Mouse (Mus musculus): ENCODE data around the gene Atoh7. TPM values are rescaled to one million over a fixed set of nuclear protein-coding genes. Genes with fewer than 3 reads are reported as not detected.

Gene Atoh7
- polyA plus RNA-seq, 1 experiment from 2014 or later, result not detected

DNA sequence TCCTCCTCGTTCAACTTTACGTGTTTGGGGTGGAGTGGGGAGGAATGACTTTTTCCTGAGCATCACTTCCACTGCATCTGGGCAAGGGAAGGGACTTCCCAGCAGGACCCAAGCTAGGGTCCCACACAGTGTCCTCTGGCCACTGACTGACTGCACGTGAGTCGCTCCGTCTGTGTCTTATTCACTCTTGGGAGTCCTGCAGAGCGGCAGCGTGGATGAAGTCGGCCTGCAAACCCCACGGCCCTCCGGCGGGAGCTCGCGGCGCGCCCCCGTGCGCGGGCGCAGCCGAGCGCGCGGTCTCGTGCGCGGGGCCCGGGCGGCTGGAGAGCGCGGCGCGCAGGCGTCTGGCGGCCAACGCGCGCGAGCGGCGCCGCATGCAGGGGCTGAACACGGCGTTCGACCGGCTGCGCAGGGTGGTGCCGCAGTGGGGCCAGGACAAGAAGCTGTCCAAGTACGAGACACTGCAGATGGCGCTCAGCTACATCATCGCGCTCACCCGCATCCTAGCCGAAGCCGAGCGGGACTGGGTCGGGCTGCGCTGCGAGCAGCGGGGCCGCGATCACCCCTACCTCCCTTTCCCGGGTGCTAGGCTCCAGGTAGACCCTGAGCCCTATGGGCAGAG is 601 bp downstream of the Atoh7 start:
- under 1% methylated on average over 60 of the region's 62 CpGs for WGBS
- no peak overlapping the region for H3K27ac ChIP-seq (replicated peaks in 1 of 2; ENCODE audit: control insufficient read depth in 1 of 2, insufficient read depth in 1 of 2, low read depth in 2 of 2, low read length in 2 of 2)
- H3K4me1 ChIP-seq (ENCODE audit: control insufficient read depth in 2 of 2, insufficient read depth in 2 of 2, low read length in 2 of 2), result peaks cover 5 to 6% of the 10 kb centered on the region in 2 experiments; a peak in 3 of 4 replicates
- peak overlapping the region; percentile 72 for H3K9ac ChIP-seq (ENCODE audit: low read length)
- no peaks in the 10 kb centered on the region for H3K36me3 ChIP-seq (ENCODE audit: control insufficient read depth, insufficient read depth, low read length)
- peak overlapping the region; percentile 98 for H3K4me2 ChIP-seq (ENCODE audit: low read length)
- peaks cover 46% of the 10 kb centered on the region for H3K27me3 ChIP-seq (ENCODE audit: control insufficient read depth, insufficient read depth, low read length)
- ATAC-seq (ENCODE audit: insufficient number of reproducible peaks, insufficient read depth, low FRiP score, low read depth), result peak; percentile 69; the same call in 1 of the 2 replicates
- peak overlapping the region; percentile 48 to 58 for H3K4me3 ChIP-seq (ENCODE audit: control insufficient read depth in 1 of 2, insufficient read depth in 1 of 2, low read depth in 1 of 2, low read length in 2 of 2)
- H3K9me3 ChIP-seq (ENCODE audit: control insufficient read depth, low read length), result no peaks in the 10 kb centered on the region

DNA sequence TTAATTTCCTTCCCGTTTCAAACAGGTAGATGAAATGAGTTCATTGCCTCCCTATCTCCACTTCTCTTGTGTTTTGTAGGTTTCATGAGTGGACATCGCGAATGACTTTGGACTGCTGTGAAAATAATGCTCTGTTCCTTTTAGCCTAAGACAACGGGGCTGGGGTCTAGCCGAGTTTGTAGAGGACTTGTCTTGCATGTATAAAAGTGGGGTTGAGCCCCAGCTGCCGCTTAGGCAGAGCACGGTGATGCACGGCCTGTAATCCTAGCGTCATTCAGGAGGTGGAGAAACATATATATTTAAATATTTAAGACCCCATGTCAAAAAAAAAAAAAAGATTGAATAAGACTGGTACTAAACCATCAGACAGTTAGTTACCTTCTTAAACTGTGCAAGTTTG is 1.2 kb downstream of the Atoh7 start:
- Histone ChIP-seq H3K36me3 (ENCODE audit: control insufficient read depth, insufficient read depth, low read length) (no peaks in the 10 kb centered on the region), H3K9me3 (ENCODE audit: control insufficient read depth, low read length) (no peaks in the 10 kb centered on the region), H3K4me2 (ENCODE audit: low read length) (peak overlapping the region; percentile 98), H3K4me3 (ENCODE audit: control insufficient read depth in 1 of 2, insufficient read depth in 1 of 2, low read depth in 1 of 2, low read length in 2 of 2) (peak overlapping the region; percentile 48 to 58), H3K4me1 (ENCODE audit: control insufficient read depth in 2 of 2, insufficient read depth in 2 of 2, low read length in 2 of 2) (peaks cover 5 to 6% of the 10 kb centered on the region in 2 experiments; a peak in 3 of 4 replicates), H3K9ac (ENCODE audit: low read length) (peak overlapping the region; percentile 72), H3K27ac (replicated peaks in 1 of 2; ENCODE audit: control insufficient read depth in 1 of 2, insufficient read depth in 1 of 2, low read depth in 2 of 2, low read length in 2 of 2) (no peak overlapping the region), H3K27me3 (ENCODE audit: control insufficient read depth, insufficient read depth, low read length) (peaks cover 46% of the 10 kb centered on the region)
- no peak for ATAC-seq (ENCODE audit: insufficient number of reproducible peaks, insufficient read depth, low FRiP score, low read depth)
- 20% methylated on average over 9 of the region's 9 CpGs for WGBS

DNA sequence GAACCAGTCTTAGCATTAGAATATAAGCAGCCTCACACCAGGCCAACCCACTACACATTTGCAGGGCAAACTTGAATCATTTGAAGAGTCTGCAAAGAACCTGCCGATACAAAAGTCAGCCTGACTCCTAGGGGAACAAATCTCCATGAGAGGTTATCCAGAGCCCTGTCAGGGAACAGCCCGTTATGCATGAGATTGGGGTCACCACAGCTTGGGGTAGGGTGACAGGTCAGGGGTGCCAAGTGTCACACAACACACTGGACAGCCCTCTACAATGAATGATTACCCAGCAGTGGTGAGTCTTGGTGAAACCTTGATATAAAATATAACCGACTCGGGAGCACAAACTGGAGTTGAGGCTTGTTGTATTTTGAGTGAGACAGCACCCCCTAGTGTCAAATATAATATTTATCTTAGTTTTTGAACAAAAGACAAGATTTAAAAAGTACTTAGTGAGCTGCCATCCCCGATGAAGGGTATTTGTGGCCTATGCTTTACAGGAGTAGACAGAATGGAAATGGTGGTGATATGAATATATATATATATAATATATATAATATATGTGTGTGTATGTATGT is 13.7 kb downstream of the Atoh7 start:
- ATAC-seq (ENCODE audit: insufficient number of reproducible peaks, insufficient read depth, low FRiP score, low read depth), result no peak
- Histone ChIP-seq H3K27ac (replicated peaks in 1 of 2; ENCODE audit: control insufficient read depth in 1 of 2, insufficient read depth in 1 of 2, low read depth in 2 of 2, low read length in 2 of 2) (no peak overlapping the region), H3K4me1 (ENCODE audit: control insufficient read depth in 2 of 2, insufficient read depth in 2 of 2, low read length in 2 of 2) (no peaks in the 10 kb centered on the region), H3K27me3 (ENCODE audit: control insufficient read depth, insufficient read depth, low read length) (no peaks in the 10 kb centered on the region), H3K4me2 (ENCODE audit: low read length) (no peak overlapping the region), H3K36me3 (ENCODE audit: control insufficient read depth, insufficient read depth, low read length) (peaks cover 6% of the 10 kb centered on the region), H3K4me3 (ENCODE audit: control insufficient read depth in 1 of 2, insufficient read depth in 1 of 2, low read depth in 1 of 2, low read length in 2 of 2) (no peak overlapping the region), H3K9ac (ENCODE audit: low read length) (no peak overlapping the region), H3K9me3 (ENCODE audit: control insufficient read depth, low read length) (0 out of 2 replicates have a peak, but pooled peaks cover 3% of the 10 kb centered on the region)
- 54% methylated on average over 5 of the region's 5 CpGs for WGBS

DNA sequence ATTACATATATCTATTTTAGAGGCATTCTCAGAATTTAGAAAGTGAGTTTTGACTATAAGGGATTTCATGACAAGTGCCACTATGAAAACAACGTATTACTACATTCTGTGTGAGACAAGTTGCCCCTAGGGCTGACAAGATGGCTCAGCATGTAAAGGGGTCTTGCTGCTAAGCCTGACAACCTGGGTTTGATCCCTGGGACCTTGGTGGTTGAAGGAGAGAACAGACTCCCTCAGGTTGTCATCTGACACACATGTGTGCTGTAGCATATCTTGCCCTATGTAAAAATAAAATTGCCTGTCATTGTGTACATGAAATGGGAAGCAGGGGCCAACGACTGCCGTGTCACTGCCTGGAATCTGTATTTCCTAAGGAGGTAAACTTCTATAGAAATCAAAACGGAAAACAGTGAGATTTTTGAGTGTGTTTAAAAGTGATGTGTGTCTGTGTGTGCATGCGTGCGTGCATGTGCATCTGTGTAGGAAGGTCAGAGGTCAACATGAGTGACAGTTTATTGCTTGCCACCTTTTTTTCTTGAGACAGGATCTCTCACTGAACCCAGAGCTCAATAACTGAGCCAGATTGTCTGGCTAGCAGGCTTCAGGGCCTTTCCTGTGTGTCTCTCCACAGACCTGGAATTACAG is 14.4 kb downstream of the Atoh7 start:
- H3K9ac ChIP-seq (ENCODE audit: low read length), result no peak overlapping the region
- no peaks in the 10 kb centered on the region for H3K4me1 ChIP-seq (ENCODE audit: control insufficient read depth in 2 of 2, insufficient read depth in 2 of 2, low read length in 2 of 2)
- H3K4me3 ChIP-seq (ENCODE audit: control insufficient read depth in 1 of 2, insufficient read depth in 1 of 2, low read depth in 1 of 2, low read length in 2 of 2), result no peak overlapping the region
- H3K4me2 ChIP-seq (ENCODE audit: low read length), result no peak overlapping the region
- 0 out of 2 replicates have a peak, but pooled peaks cover 3% of the 10 kb centered on the region for H3K9me3 ChIP-seq (ENCODE audit: control insufficient read depth, low read length)
- no peak for ATAC-seq (ENCODE audit: insufficient number of reproducible peaks, insufficient read depth, low FRiP score, low read depth)
- no peak overlapping the region for H3K27ac ChIP-seq (replicated peaks in 1 of 2; ENCODE audit: control insufficient read depth in 1 of 2, insufficient read depth in 1 of 2, low read depth in 2 of 2, low read length in 2 of 2)
- 84% methylated on average over 6 of the region's 6 CpGs for WGBS
- H3K27me3 ChIP-seq (ENCODE audit: control insufficient read depth, insufficient read depth, low read length), result no peaks in the 10 kb centered on the region
- H3K36me3 ChIP-seq (ENCODE audit: control insufficient read depth, insufficient read depth, low read length), result peaks cover 6% of the 10 kb centered on the region

DNA sequence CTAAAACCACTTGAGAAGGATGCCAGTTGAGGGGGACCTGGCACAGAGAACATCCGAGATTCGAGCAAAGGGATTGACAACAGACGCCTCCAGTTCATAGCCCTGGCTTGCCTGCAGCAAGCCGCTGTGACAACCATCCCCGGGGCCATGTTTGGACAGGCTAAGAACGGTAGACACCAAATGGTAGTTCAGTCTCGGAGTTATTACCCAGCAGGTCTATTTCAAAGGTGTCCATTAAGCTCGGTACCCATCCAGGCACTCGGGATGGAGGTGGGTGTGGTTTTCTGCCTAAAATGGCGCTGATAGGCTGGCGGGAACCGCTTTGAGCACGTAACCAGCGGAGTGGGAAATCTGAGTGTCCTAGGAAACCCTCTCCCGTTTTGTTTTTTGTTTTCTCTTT is 16.4 kb downstream of the Atoh7 start:
- no peak overlapping the region for H3K4me2 ChIP-seq (ENCODE audit: low read length)
- H3K27me3 ChIP-seq (ENCODE audit: control insufficient read depth, insufficient read depth, low read length), result no peaks in the 10 kb centered on the region
- H3K27ac ChIP-seq (replicated peaks in 1 of 2; ENCODE audit: control insufficient read depth in 1 of 2, insufficient read depth in 1 of 2, low read depth in 2 of 2, low read length in 2 of 2), result no peak overlapping the region
- H3K36me3 ChIP-seq (ENCODE audit: control insufficient read depth, insufficient read depth, low read length), result peaks cover 9% of the 10 kb centered on the region
- no peak overlapping the region for H3K4me3 ChIP-seq (ENCODE audit: control insufficient read depth in 1 of 2, insufficient read depth in 1 of 2, low read depth in 1 of 2, low read length in 2 of 2)
- 84% methylated on average over 15 of the region's 15 CpGs for WGBS
- no peak for ATAC-seq (ENCODE audit: insufficient number of reproducible peaks, insufficient read depth, low FRiP score, low read depth)
- H3K4me1 ChIP-seq (ENCODE audit: control insufficient read depth in 2 of 2, insufficient read depth in 2 of 2, low read length in 2 of 2), result no peaks in the 10 kb centered on the region
- no peak overlapping the region for H3K9ac ChIP-seq (ENCODE audit: low read length)
- H3K9me3 ChIP-seq (ENCODE audit: control insufficient read depth, low read length), result 0 out of 2 replicates have a peak, but pooled peaks cover 3% of the 10 kb centered on the region

DNA sequence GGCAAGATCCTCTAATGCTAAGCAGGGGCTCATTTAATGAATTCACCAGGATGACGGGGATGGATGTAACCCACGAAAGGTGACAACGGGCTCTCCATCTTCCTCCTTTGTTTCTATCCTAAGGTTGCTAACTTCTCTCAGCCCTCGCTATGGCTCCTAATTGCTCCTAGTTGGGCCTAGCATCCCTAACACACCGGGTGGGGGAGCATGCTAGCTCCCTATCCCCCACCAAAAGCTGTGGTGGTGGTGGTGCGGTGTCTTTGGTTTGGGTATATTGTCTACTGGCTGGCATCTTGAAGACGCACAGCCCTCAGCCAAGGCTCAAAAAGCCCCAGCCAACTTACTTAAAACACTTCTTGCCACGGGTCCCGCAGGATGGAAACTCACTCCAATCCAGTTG is 16.9 kb downstream of the Atoh7 start:
- H3K9me3 ChIP-seq (ENCODE audit: control insufficient read depth, low read length), result 0 out of 2 replicates have a peak, but pooled peaks cover 3% of the 10 kb centered on the region
- WGBS, result 91% methylated on average over 9 of the region's 9 CpGs
- H3K27me3 ChIP-seq (ENCODE audit: control insufficient read depth, insufficient read depth, low read length), result no peaks in the 10 kb centered on the region
- no peak overlapping the region for H3K4me3 ChIP-seq (ENCODE audit: control insufficient read depth in 1 of 2, insufficient read depth in 1 of 2, low read depth in 1 of 2, low read length in 2 of 2)
- no peaks in the 10 kb centered on the region for H3K4me1 ChIP-seq (ENCODE audit: control insufficient read depth in 2 of 2, insufficient read depth in 2 of 2, low read length in 2 of 2)
- H3K4me2 ChIP-seq (ENCODE audit: low read length), result no peak overlapping the region
- no peak overlapping the region for H3K27ac ChIP-seq (replicated peaks in 1 of 2; ENCODE audit: control insufficient read depth in 1 of 2, insufficient read depth in 1 of 2, low read depth in 2 of 2, low read length in 2 of 2)
- no peak overlapping the region for H3K9ac ChIP-seq (ENCODE audit: low read length)
- no peak for ATAC-seq (ENCODE audit: insufficient number of reproducible peaks, insufficient read depth, low FRiP score, low read depth)
- H3K36me3 ChIP-seq (ENCODE audit: control insufficient read depth, insufficient read depth, low read length), result peaks cover 9% of the 10 kb centered on the region

DNA sequence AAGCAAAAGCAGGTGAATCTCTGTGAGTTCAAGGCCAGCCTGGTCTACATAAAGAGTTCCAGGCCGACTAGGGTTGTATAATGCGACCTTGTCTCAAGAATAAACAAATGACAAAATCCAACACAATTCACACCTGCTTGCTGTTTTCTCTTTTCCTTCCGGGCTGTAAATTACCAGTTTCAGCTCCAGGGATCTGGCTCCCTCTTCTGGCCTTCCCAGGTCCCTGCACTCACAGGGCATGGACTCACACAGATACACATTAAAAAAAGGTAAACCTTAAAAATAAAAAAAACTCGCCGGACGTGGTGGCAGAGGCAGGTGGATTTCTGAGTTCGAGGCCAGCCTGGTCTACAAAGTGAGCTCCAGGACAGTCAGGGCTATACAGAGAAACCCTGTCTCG is 18.1 kb downstream of the Atoh7 start:
- peaks cover 9% of the 10 kb centered on the region for H3K36me3 ChIP-seq (ENCODE audit: control insufficient read depth, insufficient read depth, low read length)
- no peak overlapping the region for H3K9ac ChIP-seq (ENCODE audit: low read length)
- H3K27ac ChIP-seq (replicated peaks in 1 of 2; ENCODE audit: control insufficient read depth in 1 of 2, insufficient read depth in 1 of 2, low read depth in 2 of 2, low read length in 2 of 2), result no peak overlapping the region
- no peak overlapping the region for H3K4me2 ChIP-seq (ENCODE audit: low read length)
- no peak overlapping the region for H3K4me3 ChIP-seq (ENCODE audit: control insufficient read depth in 1 of 2, insufficient read depth in 1 of 2, low read depth in 1 of 2, low read length in 2 of 2)
- H3K27me3 ChIP-seq (ENCODE audit: control insufficient read depth, insufficient read depth, low read length), result no peaks in the 10 kb centered on the region
- H3K4me1 ChIP-seq (ENCODE audit: control insufficient read depth in 2 of 2, insufficient read depth in 2 of 2, low read length in 2 of 2), result no peaks in the 10 kb centered on the region
- ATAC-seq (ENCODE audit: insufficient number of reproducible peaks, insufficient read depth, low FRiP score, low read depth), result no peak
- 94% methylated on average over 8 of the region's 8 CpGs for WGBS
- 0 out of 2 replicates have a peak, but pooled peaks cover 3% of the 10 kb centered on the region for H3K9me3 ChIP-seq (ENCODE audit: control insufficient read depth, low read length)

All from heart, embryonic 14.5 days (tissue).